Mouse (Mus musculus) midbrain, embryonic 12.5 days (tissue): ENCODE measurements around the gene Arap1. TPM values are rescaled to one million over a fixed set of nuclear protein-coding genes. Genes with fewer than 3 reads are reported as not detected.

ENCODE experiments used
- ATAC-seq: fragments of 200-750 bp; cut with Nextera tagmentation; 2 replicates; pipeline ENCODE4 v1.8.0; 2017; ENCODE audit warnings: low read depth, moderate TSS enrichment, moderate library complexity; ENCODE audit not compliant: low FRiP score
- H3K27ac ChIP-seq: fragments of 300-500 bp; sonication (generic); replicated peaks from 2 replicates; pipeline ENCODE4 v1.5.1; 2016; ENCODE audit warnings: mild to moderate bottlenecking
- H3K27me3 ChIP-seq: fragments of 300-500 bp; sonication (generic); 2 replicates; pipeline ENCODE4 v1.6.1; 2016; ENCODE audit warnings: mild to moderate bottlenecking
- H3K36me3 ChIP-seq: fragments of 300-500 bp; sonication (generic); 2 replicates; pipeline ENCODE4 v1.6.1; 2016
- H3K4me1 ChIP-seq: fragments of 300-500 bp; sonication (generic); 2 replicates; pipeline ENCODE4 v1.6.1; 2016
- H3K4me2 ChIP-seq: fragments of 300-500 bp; sonication (generic); replicated peaks from 2 replicates; pipeline ENCODE4 v1.6.1; 2016; ENCODE audit warnings: mild to moderate bottlenecking, moderate library complexity
- H3K4me3 ChIP-seq: fragments of 300-500 bp; sonication (generic); 2 replicates; pipeline ENCODE4 v1.5.1; 2016; ENCODE audit warnings: mild to moderate bottlenecking
- H3K9ac ChIP-seq: fragments of 300-500 bp; sonication (generic); replicated peaks from 2 replicates; pipeline ENCODE4 v1.6.1; 2016; ENCODE audit warnings: mild to moderate bottlenecking, moderate library complexity
- H3K9me3 ChIP-seq: fragments of 300-500 bp; sonication (generic); 2 replicates; pipeline ENCODE4 v1.6.1; 2016; ENCODE audit warnings: mild to moderate bottlenecking
- WGBS: fragments of 180-500 bp; shearing (Covaris S2); methylation state at CpG from one replicate; pipeline ENCODE4 v1.1.7; 2016; 5-methylcytosine and 5-hydroxymethylcytosine counted together
- polyA plus RNA-seq: library from polyadenylated mRNA; unstranded; fragments of >200 nt; fragmentation: Nextera tagmentation; extraction: Ambion mirVana; gene quantifications from 2 replicates; pipeline ENCODE4 v1.2.1, GENCODE M21; 2016

Arap1 gene
- polyA plus RNA-seq, 1 experiment from 2014 or later, result 15.0 TPM

DNA sequence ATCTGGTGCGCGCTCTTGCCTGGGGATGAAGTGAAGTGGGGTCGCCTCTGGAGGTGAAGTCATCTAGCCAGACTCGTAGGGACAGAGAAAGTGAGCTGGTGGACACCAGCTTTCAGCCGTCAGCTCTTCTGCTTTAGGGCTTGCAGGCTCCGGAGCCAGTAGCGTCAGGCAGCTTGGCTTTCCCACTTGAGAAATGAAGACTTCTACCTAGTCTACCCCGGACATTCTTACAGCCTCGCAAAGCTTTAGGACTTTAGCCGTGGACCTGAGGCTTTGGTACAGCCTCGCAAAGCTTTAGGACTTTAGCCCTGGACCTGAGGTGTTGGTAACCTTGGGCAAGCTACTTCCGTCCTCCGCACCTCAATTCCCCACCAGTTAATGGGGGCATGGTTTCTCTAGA lies 445 bp downstream of the Arap1 start:
- ATAC-seq, result no peak; the same call in 1 of the 2 replicates
- Histone ChIP-seq H3K36me3 (no peaks in the 10 kb centered on the region), H3K9me3 (no peaks in the 10 kb centered on the region), H3K27ac (no peak overlapping the region), H3K4me1 (peaks cover 17% of the 10 kb centered on the region; the same call in 1 of the 2 replicates), H3K9ac (peak overlapping the region; percentile 49), H3K4me3 (peak overlapping the region; percentile 41), H3K27me3 (peaks cover 22% of the 10 kb centered on the region), H3K4me2 (peak overlapping the region; percentile 68)
- WGBS, result 4% methylated on average over 13 of the region's 13 CpGs

DNA sequence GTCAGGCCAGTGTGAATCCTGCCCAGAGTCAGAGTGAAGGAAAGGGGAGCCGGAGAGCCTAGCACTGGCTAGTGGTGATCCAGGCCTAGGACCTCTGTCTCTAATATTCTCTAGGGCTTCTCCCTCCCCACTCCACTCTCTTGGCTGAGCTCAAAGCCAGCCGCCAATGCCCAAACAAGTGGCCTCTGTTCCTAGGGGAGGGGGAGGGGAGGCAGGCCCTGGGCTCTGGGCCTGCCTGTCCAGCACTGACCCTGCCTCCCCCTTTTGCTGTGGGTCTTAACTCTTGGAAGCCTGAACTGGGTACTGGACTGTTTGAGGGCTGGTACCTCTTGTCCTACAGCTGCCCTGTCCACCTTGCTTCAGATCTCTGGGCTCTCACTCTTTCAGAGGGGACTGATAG lies 2.0 kb downstream of the Arap1 start:
- WGBS, result 31% methylated on average over 2 of the region's 2 CpGs
- H3K9ac ChIP-seq, result 0 out of 2 replicates have a peak overlapping the region, but pooled peaks have one; percentile 7

DNA sequence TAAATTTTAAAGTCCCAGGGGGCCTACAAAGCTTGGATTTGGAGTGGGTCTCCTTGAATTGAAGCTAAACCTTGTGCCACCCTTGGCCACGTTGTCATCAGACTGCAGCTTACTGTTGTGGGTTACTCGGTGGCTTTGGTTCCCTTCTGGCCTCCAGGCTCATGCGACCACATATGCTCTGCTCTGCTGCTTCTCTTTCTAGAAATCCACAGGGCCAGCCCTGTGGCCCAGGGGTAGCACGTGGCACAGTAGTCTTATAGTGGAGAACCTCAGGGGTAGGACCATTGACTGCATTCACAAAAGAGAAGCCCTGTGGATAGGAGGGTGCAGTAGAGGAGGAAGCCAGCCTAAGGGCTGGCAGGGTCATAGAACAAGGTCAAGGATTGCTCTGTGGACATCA lies 4.5 kb downstream of the Arap1 start:
- Histone ChIP-seq H3K9me3 (no peaks in the 10 kb centered on the region), H3K27ac (no peak overlapping the region), H3K9ac (no peak overlapping the region), H3K4me1 (peaks cover 11% of the 10 kb centered on the region), H3K36me3 (no peaks in the 10 kb centered on the region), H3K4me3 (no peak overlapping the region), H3K27me3 (peaks cover 22% of the 10 kb centered on the region), H3K4me2 (no peak overlapping the region)
- 77% methylated on average over 4 of the region's 4 CpGs for WGBS
- no peak for ATAC-seq

More for the DNA sequence above, 2.0 kb downstream of the Arap1 start:
- Histone ChIP-seq H3K4me3 (no peak overlapping the region), H3K27me3 (peaks cover 22% of the 10 kb centered on the region), H3K9me3 (no peaks in the 10 kb centered on the region), H3K4me1 (peaks cover 17% of the 10 kb centered on the region; the same call in 1 of the 2 replicates), H3K4me2 (no peak overlapping the region), H3K27ac (no peak overlapping the region), H3K36me3 (no peaks in the 10 kb centered on the region)
- ATAC-seq, result no peak

DNA sequence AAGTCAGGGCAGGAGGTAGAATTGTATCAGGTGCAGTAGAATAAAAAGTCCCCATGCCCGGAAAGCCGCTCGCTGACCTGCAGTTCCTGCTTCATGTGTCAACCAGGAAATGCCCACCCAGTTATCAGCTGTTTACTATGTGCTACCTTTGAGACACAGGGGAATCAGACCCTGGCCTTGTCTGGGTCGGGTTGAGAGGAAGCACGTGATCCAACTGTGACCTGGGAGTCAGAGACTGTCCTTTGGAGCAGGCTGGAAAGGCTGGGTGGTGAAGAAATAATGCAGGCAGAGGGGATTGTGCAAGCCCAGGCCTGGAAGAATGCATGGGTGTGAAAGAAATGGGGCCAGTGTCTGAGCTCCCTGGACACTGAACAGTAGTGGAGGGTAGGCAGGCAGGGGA lies 6.6 kb downstream of the Arap1 start:
- WGBS, result 84% methylated on average over 5 of the region's 5 CpGs
- peaks cover 12% of the 10 kb centered on the region; the same call in 1 of the 2 replicates for H3K27me3 ChIP-seq
- no peak for ATAC-seq
- no peaks in the 10 kb centered on the region for H3K9me3 ChIP-seq
- no peak overlapping the region for H3K27ac ChIP-seq
- no peak overlapping the region for H3K4me3 ChIP-seq
- peaks cover 3% of the 10 kb centered on the region; the same call in 1 of the 2 replicates for H3K4me1 ChIP-seq
- H3K4me2 ChIP-seq, result no peak overlapping the region
- no peak overlapping the region for H3K9ac ChIP-seq
- no peaks in the 10 kb centered on the region for H3K36me3 ChIP-seq

DNA sequence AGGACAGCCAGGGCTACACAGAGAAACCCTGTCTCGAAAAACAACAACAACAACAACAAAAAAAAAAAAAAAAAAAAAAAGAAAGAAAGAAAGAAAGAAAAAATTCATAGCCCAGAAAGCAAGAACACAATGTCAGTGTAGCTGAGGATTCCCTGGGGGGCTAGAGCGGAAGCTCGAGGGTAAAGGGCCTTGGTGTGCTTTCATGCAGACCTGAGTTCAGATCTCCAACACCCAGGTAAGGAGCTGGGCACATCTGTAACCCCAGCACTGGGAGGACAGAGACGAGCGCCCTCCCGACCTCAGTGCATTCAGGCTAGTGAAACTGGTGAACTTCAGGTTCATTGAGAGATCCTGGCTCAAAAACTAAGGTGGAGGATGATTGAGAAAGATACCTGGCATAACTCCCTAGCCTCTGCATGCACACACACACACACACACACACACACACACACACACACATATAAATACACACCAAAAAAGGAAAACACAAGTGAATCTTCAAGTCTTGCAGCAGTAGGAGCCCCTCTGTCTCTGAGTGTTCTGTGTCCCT lies 7.8 kb downstream of the Arap1 start:
- no peak overlapping the region for H3K4me3 ChIP-seq
- H3K4me2 ChIP-seq, result no peak overlapping the region
- H3K27ac ChIP-seq, result no peak overlapping the region
- no peaks in the 10 kb centered on the region for H3K9me3 ChIP-seq
- no peak overlapping the region for H3K9ac ChIP-seq
- peaks cover 3% of the 10 kb centered on the region; the same call in 1 of the 2 replicates for H3K4me1 ChIP-seq
- H3K27me3 ChIP-seq, result no peaks in the 10 kb centered on the region; the same call in 1 of the 2 replicates
- 88% methylated on average over 6 of the region's 6 CpGs for WGBS
- no peak for ATAC-seq
- no peaks in the 10 kb centered on the region for H3K36me3 ChIP-seq

DNA sequence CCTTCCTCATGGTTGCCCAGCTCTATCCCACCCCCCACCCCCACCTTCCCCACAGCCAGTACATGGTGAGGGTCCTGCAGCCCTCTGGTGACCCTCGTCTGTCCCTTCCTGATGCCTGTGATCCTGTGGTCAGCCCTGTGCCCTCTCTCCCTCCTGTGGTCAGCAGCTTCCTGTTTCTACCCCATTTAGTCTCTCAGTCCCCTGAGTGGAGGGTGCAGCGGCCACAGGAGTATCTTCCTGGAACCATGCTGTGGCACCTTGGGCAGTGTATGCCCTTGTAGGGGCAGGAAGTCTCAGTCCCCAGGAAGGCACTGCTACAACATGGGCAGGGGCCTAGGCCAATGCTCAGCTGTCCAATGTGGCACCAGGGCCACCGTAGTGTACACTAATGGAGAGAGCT lies 9.0 kb downstream of the Arap1 start:
- no peak overlapping the region for H3K9ac ChIP-seq

DNA sequence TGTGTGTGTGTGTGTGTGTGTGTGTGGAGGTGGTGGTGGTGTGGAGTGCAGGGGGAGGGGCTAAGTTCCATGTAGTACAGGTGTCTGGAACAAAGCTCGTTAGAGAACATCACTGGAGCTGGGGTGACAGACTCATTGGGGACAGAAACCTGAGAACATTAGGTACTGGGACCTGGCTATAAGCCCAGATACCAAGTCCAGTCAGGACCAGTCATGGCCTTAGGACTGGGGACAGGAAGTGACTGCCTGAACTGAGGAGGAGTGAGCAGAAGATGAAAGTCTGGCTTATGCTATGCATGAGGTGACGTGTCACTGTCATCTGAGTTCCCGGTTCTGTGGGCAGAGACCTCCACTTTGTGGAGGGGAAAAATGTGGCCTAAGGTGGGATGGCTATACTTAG lies 12.5 kb downstream of the Arap1 start:
- 75% methylated on average over 3 of the region's 3 CpGs for WGBS
- Histone ChIP-seq H3K4me2 (no peak overlapping the region), H3K27me3 (no peaks in the 10 kb centered on the region; the same call in 1 of the 2 replicates), H3K9me3 (no peaks in the 10 kb centered on the region), H3K36me3 (no peaks in the 10 kb centered on the region), H3K9ac (no peak overlapping the region), H3K4me1 (peaks cover 3% of the 10 kb centered on the region; the same call in 1 of the 2 replicates), H3K4me3 (no peak overlapping the region), H3K27ac (no peak overlapping the region)
- no peak for ATAC-seq

More for the DNA sequence above, 9.0 kb downstream of the Arap1 start:
- no peak for ATAC-seq
- Histone ChIP-seq H3K9me3 (no peaks in the 10 kb centered on the region), H3K4me1 (peaks cover 3% of the 10 kb centered on the region; the same call in 1 of the 2 replicates), H3K27me3 (no peaks in the 10 kb centered on the region; the same call in 1 of the 2 replicates), H3K36me3 (no peaks in the 10 kb centered on the region), H3K4me2 (no peak overlapping the region), H3K4me3 (no peak overlapping the region), H3K27ac (no peak overlapping the region)
- 67% methylated on average over 3 of the region's 3 CpGs for WGBS

DNA sequence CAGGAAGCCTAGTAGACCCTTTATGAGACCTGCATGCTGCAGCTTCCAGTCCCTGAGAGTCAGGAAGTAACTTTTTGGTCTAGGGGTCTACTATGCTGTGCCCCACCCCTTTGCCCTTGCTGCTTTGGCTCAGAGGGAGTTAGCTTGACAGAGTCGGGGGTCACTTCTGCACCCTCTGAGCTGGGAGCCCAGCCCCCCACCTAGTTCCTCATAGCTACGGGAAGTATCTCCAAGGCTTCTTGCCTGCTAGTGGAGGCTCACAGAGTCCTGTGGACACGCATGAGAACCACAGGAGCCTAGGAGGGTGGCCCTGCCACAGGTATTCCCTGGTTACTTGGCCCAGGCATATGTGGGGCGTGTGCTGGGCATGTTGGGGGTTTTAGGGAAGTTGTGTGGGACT lies 13.2 kb downstream of the Arap1 start:
- no peak for ATAC-seq
- no peaks in the 10 kb centered on the region; the same call in 1 of the 2 replicates for H3K27me3 ChIP-seq
- WGBS, result 82% methylated on average over 4 of the region's 4 CpGs
- H3K4me3 ChIP-seq, result no peak overlapping the region
- H3K27ac ChIP-seq, result no peak overlapping the region
- H3K4me2 ChIP-seq, result no peak overlapping the region
- H3K9me3 ChIP-seq, result no peaks in the 10 kb centered on the region
- H3K36me3 ChIP-seq, result no peaks in the 10 kb centered on the region
- H3K4me1 ChIP-seq, result peaks cover 3% of the 10 kb centered on the region; the same call in 1 of the 2 replicates
- no peak overlapping the region for H3K9ac ChIP-seq

DNA sequence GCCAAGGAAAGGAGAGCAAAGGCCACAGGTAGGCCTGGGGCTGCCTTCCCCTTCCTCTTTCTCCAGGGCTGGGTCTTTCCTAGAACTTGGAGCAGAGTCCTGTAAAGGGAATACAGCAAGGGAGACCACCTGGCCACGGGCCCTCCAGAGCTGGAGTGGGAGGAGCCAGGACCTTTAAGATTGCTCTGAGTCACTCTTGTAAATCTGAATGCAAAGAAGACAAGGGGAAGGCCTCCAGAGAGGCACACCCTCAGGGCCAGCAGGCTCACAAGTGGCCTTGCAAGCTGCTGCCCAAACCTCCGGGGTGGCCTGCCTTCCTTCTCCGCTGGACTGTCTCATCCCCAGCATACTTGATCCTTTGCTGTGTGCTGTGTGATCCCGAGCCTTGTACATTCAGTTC lies 13.9 kb downstream of the Arap1 start:
- Histone ChIP-seq H3K9ac (no peak overlapping the region), H3K9me3 (no peaks in the 10 kb centered on the region), H3K27me3 (no peaks in the 10 kb centered on the region; the same call in 1 of the 2 replicates), H3K27ac (no peak overlapping the region), H3K4me3 (no peak overlapping the region), H3K4me2 (no peak overlapping the region), H3K4me1 (peaks cover 3% of the 10 kb centered on the region; the same call in 1 of the 2 replicates), H3K36me3 (no peaks in the 10 kb centered on the region)
- WGBS, result 69% methylated on average over 4 of the region's 4 CpGs
- no peak for ATAC-seq

DNA sequence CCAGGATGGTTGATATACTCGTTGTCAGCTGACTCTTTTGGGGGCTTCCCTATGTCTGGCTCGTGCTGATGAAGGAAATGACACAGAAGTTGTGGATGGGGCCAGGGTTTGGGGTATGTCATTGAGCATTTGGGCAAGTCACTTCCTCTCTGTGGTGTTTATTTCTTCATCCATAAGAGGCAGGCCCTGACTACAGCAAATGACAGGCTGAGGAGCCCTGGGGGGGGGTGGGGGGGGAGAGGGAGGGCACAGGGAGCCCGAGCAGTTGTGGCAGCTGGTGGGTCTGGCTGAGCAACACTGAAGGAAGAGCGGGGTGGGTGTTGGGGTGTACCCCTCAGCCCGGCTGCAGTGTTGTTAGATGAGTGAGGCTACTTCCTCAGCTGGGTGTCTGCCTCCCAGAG lies 14.9 kb downstream of the Arap1 start:
- no peaks in the 10 kb centered on the region for H3K4me1 ChIP-seq
- H3K4me3 ChIP-seq, result no peak overlapping the region
- no peak overlapping the region for H3K4me2 ChIP-seq
- 85% methylated on average over 5 of the region's 5 CpGs for WGBS
- no peak overlapping the region for H3K27ac ChIP-seq
- no peaks in the 10 kb centered on the region for H3K27me3 ChIP-seq
- H3K36me3 ChIP-seq, result no peaks in the 10 kb centered on the region
- no peak for ATAC-seq
- no peak overlapping the region; the same call in 1 of the 2 replicates for H3K9ac ChIP-seq
- H3K9me3 ChIP-seq, result no peaks in the 10 kb centered on the region

DNA sequence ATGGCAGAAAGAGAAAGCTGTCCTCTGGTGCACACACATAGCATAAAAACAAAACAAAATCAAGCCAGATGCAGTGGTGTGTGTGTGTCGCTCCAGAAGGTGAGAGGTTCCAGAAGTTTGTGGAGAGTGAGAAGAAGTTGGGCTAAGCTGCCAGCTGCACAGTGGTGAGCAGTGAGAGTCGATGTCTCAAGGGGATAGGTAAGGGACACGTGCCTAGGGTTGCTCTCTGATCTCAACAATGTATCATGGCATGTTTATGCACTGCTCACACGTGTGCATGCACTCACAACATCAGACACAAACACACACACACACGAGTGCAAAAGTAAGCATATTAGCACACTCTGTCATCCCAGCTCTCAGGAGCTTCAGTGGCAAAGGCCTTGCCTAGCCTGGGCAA lies 16.0 kb downstream of the Arap1 start:
- no peak for ATAC-seq

DNA sequence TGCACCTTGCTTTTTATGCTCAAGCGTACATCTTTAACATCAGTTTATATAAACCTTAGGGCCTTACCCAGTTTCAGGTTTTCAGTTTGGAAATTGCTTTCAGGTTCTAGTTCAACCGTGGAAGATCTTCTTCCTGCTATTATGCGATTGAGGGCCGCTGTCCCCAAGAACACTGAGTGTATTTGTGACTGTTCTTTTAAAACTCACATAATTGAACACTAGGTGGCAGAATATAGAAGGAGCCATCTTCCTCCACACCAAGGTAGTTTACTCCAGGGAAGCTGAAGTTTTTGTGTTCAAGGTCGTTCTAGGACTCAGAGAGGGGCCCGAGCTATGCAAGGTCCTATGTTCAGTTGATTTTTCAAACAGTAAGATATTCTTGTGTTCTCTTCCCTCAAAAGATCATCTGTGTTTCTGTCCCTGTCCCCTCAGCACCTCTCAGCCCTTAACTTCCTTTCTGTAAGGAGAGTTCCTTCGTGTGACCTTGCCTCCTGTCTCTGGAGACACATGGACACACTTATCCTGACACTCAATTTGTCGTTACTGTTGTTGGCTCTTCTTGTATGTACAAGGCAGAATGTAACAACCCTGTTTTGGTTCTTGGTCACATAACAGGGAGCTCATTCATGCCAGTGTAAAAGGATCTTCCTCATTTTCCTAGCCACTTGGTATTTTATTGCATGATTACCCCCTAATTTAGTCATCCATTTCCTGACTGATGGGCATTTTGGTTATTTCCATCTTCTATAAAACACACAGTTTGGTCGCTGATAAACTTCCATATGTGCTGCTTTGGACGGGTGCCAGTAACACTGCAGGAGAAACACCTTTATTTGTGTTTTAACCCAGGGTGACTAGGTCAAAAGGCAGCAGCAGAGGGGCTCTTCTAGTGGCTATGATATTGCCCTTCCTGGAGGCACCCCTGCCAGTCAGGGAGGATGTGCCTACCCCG lies 20.3 kb downstream of the Arap1 start:
- H3K4me2 ChIP-seq, result no peak overlapping the region
- ATAC-seq, result no peak
- no peaks in the 10 kb centered on the region for H3K27me3 ChIP-seq
- no peaks in the 10 kb centered on the region for H3K9me3 ChIP-seq
- no peak overlapping the region for H3K27ac ChIP-seq
- no peaks in the 10 kb centered on the region for H3K4me1 ChIP-seq
- no peaks in the 10 kb centered on the region for H3K36me3 ChIP-seq
- no peak overlapping the region for H3K4me3 ChIP-seq
- 72% methylated on average over 11 of the region's 11 CpGs for WGBS
- H3K9ac ChIP-seq, result no peak overlapping the region

More for the DNA sequence above, 16.0 kb downstream of the Arap1 start:
- no peak overlapping the region for H3K4me2 ChIP-seq
- no peaks in the 10 kb centered on the region for H3K9me3 ChIP-seq
- no peaks in the 10 kb centered on the region for H3K27me3 ChIP-seq
- H3K27ac ChIP-seq, result no peak overlapping the region
- no peak overlapping the region for H3K4me3 ChIP-seq
- no peaks in the 10 kb centered on the region for H3K4me1 ChIP-seq
- WGBS, result 78% methylated on average over 5 of the region's 5 CpGs
- H3K36me3 ChIP-seq, result no peaks in the 10 kb centered on the region
- H3K9ac ChIP-seq, result no peak overlapping the region
